Mouse (Mus musculus): Measurements from ENCODE around the gene Erc2. TPM values are rescaled to one million over a fixed set of nuclear protein-coding genes. Genes with fewer than 3 reads are reported as not detected.

The Erc2 gene
- polyA plus RNA-seq, 2 experiments from 2014 or later = 0.56 TPM; not detected in 1

DNA sequence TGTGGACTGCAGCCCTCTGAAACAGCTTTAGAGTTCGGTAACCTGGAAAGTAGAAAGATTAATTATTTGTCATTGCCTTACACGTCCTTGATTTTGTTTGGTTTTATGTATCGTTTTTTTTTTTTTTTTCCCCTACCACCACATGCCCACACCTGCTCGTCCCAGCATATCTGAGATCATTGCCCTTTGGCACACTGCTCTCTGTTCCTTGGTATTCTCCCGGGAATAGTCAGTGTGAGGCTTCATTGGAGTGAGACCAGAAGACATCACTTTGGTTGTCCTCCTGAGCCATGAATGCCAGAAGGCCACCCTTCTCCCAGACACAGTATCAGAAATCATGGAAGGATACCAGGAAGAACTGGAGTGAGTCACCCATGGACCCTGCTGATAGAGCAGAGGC, 681.9 kb downstream of the Erc2 start:
- ATAC-seq = no peak

- no peak for ATAC-seq
These were observed 686.4 kb downstream of the Erc2 start for GRCm38 (mm10) chr14:28308661-28309060.

DNA sequence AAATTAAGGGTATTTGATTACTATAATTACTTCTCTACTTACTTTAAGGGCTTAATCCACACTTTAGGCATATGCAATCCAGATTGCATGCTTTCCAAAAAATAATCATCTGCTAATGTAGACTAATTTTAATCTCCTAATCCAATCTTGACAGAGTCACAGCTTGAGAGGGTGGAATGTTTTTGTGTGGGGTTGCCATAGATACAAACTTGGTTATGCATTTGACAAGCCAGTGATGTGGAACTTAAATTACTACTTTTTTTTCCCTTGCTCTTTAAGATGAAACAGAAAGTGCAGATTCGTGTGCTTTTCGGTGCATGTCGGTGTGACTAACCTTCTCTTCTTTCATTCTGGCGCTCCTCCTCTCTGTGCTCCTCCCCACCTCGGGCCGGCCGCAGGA, 694.6 kb downstream of the Erc2 start:
- no peak for ATAC-seq

DNA sequence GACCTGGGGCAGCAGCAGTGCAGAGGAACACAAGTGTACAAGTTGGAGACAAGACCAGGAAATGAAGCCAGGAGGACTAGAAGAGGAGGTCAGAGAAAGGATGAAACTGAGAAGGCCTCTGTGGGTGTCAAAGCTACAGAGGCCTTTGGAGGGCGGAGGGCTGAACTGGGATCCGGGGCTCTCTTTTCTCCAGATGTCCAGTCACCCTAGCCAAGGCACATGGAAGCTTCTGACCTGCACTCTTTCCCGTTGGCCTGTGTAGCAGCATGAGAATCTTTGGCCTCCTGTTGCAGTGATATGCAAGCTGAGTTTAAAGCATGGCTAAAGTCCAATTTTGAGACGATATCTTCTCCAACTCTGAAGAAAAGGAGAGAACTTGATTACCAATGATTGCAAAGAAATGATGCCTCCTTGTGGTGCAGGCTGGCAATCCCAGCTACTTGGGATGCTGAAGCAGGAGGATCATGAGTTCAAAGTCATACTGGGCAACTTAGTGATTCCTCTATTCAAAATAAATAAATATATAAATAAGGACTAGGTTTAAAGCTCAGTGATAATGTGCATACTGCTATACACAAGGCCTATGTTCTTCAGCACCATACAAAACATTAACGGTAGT, 699.8 kb downstream of the Erc2 start:
- ATAC-seq = no peak

DNA sequence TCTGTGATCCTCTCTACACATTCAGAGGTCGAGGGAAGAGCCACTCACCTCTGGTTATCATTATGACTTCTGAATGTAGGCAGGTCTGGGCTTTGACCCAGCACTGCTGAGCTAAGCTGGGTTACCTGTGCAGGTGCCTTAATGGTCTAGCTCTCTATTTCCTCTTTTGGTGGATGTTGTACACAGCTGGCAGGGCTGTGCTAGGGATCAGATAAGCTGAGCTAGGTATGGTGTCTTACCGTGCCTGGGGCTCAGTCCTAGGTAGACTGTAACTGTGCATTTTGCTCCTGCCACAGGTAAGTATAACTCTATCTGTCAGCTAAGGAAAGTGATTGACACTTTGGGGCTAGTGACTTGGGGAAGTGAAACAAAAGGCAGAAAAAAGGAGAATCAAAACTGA, 701.0 kb downstream of the Erc2 start:
- no peak for ATAC-seq

DNA sequence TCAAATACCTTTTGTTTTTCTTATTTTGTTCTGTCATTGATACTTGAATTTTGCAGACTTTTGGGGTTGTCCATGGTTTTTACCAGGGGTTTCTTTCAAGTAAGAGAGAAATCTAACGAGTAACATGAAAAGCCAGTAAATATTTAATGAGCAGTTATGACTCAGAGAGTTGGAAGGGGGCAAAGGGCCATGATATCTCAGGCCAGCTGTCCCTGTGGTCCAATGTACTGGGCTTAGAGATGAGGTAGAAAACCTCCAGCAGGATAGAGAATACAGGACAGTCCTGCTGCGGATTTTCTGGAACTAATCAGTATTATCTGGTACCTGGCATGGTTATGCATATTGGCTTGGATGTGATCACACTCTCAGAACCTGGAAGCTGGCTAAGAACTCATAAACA, 701.5 kb downstream of the Erc2 start:
- no peak for ATAC-seq

DNA sequence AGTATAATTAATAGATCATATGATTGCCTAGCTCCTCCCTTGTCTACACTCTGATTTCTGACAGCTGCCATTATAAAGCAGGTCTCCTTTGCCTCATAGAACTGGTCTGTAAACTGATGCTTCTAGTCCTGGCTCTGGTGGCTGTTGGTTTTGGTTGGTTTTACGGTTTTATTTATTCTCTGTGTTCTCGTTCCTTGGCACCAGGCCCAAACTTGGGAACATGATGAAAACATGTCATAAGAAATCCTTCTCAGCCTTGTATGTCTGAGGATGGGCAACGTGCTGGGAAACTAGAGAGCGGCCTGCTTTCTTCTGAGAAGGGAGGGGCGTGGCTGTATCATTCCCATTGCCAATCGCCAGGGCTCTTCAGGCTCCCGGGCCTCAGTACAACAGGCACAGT, 704.2 kb downstream of the Erc2 start:
- no peak for ATAC-seq

DNA sequence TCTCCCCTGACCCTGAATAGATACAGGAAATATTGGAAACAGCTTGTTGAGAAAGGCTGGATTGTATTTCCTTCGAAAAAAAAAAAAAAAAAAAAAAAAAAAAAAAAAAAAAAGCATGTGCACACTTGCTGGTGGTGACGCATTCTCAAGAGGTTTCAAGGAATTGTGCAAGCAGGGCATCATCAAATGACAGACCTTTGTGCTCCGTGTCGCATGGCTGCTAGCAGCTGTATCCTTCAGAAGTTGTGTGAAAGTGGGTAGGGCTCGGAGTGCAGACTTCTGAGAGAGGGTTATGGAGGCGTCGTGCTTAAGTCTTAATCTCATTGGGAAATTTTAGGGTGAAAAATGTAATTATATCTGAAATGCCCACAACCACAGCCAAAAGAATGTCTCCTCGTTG, 706.3 kb downstream of the Erc2 start:
- no peak for ATAC-seq

DNA sequence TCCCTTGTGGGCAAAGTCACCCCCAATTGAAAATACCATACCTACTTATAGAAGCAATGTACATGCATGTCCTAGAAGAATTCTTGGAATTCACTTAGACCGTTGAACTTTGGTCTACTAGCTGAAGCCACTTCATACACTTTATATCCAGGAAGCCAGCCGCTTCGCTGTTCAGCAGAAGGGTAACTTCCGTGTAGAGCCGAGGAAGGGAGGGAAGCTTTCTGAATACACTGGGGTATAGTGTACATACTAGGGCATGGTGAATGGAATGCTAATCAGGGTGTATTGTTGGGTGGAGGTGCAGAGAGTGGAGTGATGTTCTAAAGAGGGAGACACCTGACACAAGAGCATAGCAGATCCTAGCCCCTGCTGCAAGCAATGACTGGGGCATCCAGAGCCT, 708.9 kb downstream of the Erc2 start:
- ATAC-seq = no peak

GRCm38 (mm10) chr14:28332351-28332953, 710.2 kb downstream of the Erc2 start:
- ATAC-seq = no peak

DNA sequence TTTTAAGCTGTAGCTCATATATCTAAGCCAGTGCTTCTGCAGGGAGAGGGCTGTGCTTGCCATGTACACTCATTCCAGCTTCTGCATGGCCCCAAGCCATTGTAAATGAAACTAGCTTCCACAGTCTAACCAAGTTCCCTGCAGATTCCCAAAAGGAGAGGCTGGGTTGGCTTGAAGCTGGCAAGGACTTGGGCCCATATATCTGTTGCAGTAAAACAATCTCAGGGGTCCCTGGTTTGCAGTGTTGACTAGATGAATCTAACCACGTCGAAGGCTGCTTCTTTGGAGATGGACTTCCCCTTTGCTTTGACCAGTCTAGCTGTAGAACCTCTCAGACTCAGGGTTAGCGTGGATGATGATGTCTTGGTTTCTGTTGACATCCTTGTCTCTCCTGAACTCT, 716.9 kb downstream of the Erc2 start:
- ATAC-seq = no peak

DNA sequence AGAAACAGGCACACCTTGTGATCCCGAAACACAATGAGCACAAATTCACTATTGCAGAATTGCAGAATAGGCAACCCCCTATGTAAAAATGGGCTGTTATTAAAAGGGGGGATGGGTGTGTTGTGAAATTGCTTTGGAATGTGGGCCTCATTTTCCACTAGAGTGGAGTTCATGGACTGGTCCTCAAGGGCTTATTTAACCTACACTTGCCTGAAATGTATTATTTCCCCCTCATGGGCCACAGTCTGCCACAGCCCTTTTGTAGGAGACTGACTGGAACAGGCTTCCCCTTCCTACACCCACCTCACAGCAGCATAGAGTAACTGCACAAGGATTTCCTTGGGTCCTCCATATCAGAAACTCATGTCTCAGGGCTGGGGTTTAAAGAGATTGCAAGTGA, 726.9 kb downstream of the Erc2 start:
- ATAC-seq = no peak

DNA sequence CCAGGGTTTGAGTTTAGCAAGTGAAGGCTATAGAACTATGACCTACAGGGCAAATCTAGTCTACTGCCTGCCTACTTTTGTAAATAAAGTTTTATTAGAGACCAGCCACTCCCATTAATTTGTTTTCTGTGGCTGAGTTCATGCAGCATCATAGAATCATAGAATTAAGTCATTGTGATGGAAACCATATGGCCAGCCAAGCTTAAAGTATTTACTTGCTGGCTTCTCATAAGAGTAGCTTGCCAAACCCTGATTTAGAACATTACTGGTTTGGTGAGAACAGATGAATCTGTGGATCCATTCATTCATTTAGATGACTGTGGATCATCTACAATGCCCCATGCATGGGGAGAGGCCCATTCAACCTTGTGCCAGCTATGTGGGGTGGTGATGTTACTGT, 733.8 kb downstream of the Erc2 start:
- no peak for ATAC-seq

DNA sequence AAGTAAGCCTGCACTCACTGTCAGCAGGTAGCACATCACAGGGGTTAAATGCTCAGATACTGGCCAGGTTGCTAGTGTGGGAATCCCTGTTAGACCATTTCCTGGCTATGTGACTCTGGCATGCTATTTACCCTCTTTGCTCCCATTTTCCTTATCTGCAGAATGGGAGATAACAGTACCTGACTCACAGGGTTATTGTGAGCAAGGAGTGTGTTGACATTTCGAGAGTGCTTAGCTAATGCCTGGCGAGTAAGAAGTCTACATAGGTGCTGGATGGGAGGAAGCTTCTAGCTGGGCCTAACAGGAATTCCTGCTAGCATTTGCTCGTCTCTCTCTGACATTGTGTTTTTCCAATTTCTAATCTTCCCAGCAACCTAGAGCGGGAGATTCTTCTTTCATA, 737.3 kb downstream of the Erc2 start:
- ATAC-seq = no peak

- no peak for ATAC-seq
These were observed 737.8 kb downstream of the Erc2 start for GRCm38 (mm10) chr14:28359983-28360382.

DNA sequence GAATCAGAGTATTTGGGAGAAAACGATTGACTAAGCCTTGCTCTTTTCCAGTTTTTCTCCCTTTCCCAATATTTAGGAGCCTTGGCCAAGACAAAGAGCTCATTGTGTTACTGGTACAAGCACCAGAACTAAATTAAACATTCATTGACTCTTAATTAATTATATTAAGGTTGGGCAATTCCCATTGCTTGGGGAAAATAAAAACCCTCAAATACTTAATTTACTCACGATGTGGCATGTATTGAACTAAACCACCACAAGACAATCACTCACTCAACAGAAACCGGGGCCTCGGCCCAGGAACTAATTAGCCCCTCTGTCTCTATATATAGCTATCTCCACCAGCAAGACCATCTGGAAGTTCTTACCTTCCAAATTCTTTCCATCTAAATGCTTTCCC, 740.1 kb downstream of the Erc2 start:
- no peak for ATAC-seq

GRCm38 (mm10) chr14:28370713-28371112, 748.5 kb downstream of the Erc2 start:
- no peak for ATAC-seq

DNA sequence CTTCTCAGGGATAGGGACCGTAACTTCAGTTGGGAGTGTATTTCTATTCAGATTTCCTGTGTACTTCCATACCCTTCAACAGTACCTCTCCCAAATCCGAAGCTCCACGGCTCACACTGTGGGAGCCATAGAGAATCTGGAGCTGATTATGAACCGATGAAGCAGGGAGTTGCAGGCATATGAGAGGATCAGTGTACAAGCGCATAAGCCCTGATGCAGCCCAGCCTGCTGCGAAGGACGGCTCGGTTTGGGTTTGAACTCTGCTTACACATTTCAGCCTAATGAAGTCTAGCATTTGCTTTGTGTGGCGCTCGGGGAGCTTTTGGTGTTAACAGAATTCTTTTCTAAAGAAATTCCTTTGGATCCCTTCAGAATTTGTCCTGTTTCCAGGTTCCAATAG, 749.4 kb downstream of the Erc2 start:
- no peak for ATAC-seq

- ATAC-seq = no peak
These were observed 753.4 kb downstream of the Erc2 start for GRCm38 (mm10) chr14:28375642-28376091.

- no peak for ATAC-seq
These were observed 754.1 kb downstream of the Erc2 start for GRCm38 (mm10) chr14:28376208-28376805.

GRCm38 (mm10) chr14:28377519-28377918, 755.3 kb downstream of the Erc2 start:
- ATAC-seq = no peak

DNA sequence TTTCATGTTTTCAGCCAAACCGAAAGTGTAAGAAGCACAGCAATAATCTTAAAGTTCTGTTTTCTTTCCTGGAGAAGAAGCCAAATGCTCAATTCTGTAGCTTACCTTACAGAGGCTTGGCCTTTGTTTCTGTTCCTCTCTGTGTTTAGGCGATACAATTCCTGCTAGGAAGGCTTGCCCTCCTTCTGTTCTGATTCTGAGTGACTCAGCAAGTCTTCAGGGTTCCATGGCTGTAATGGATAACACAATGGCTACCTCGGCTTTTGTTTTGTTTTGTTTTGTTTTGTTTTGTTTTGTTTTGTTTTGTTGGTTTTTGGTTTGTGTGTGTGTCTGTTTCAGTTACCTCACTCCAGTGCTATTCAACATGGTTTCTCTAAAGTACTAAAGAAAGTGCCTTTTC, 757.9 kb downstream of the Erc2 start:
- no peak for ATAC-seq

DNA sequence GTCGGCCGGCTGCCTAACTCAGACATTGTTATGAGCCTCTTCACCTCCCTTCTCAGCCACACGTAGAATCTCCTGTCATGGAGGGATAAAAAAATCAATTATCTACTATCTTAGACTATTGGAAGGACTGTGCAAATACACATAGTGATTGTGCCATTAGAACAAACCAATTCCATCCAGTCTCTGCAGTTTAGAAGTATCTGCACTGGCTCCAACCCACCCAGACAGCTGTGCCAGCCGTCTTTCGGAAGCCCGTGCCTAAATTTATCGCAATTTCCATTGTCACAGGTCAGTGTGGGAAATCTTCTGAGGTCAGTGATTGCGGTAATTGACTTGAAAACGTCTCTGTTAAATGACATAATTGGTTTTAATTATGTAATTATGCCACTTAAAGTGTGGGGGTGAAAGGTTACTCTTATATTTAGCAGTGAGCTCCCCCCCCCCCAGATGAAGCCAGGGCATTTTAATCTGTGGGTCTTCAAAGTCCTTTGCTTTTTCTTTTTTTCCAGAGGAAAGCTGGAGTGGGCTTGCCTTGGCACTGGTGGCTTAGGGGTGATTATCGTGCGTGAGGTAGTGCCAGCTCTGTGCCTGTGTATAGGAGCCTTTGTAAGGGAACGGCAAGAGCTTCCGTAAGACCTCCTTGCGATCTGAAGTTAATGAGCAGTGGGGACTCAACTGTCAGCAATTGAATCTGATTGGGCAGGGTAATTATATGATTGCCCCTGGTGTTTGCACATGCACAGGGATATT, 759.7 kb downstream of the Erc2 start:
- no peak for ATAC-seq
